Mouse (Mus musculus): ENCODE results near the gene Zfp809. TPM values are rescaled to one million over a fixed set of nuclear protein-coding genes. Genes with fewer than 3 reads are reported as not detected.

Gene Zfp809
- total RNA-seq, 2 experiments from 2014 or later: 36.9 to 45.3 TPM

DNA sequence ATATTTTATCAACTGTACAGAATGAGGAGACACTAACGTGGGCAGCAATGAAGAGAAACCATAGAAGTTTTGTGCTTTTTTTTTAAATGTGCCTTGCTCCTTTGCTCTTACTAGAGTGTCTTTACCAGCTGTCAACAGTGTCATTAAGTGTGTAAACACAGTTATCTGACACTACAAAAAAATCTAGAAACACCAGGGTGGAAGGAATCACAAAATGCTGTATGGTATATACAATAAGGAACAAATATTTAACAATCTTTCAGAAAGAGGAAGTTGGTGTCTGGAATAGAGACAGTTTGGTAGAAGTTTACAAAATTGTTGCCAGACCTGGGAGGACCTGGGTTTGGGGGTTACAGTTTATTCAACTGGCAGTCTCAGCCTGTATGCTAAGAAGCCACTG is 36.1 kb downstream of the Zfp809 start:
- no peak for DNase-seq

- DNase-seq: no peak
Observed at GRCm38 (mm10) chr9:22262611-22263010, 37.1 kb downstream of the Zfp809 start.

DNA sequence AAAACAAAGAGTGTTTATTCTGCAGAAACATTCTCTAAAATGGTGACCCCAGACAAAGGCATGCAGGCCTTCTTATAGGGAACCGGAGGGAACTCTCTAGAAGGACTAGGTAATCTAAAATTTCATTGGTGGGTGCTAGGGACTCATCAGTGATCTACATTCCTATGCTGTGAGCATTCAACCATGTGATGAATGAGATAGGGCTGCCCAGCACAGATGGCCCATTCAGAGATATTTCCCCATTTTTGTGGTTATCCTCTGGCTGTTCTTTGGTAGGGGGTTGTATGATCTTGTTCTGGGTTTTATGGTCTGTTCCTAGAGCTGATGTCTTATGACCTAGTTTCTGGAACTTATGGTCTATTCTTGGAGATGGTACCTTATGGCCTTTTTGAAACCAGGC is 43.4 kb downstream of the Zfp809 start:
- no peak for DNase-seq

- no peak for DNase-seq
Observed at GRCm38 (mm10) chr9:22278733-22279132, 53.2 kb downstream of the Zfp809 start.

Other genes with a start within 250 kb of the Zfp809 start
- gene Rgl3, start 236.3 kb upstream of the Zfp809 start, total RNA-seq (2021): 10 to 100 TPM; 14.0 to 33.4 TPM
- 1 to 10 TPM in 1 of 2 experiments, under 1 TPM in 1; 0.30 to 1.6 TPM for gene Ccdc151, start 223.1 kb upstream of the Zfp809 start, total RNA-seq (2021)
- 100 to 1,000 TPM; 159 to 169 TPM for gene Prkcsh, start 222.9 kb upstream of the Zfp809 start, total RNA-seq (2021)
- 1 to 10 TPM; 1.1 to 2.0 TPM for gene Elavl3, start 173.7 kb upstream of the Zfp809 start, total RNA-seq (2021)
- under 1 TPM in 1 of 2 experiments, not detected in 1; 0.56 TPM for gene Gm49318, start 154.5 kb upstream of the Zfp809 start, total RNA-seq (2021)
- 10 to 100 TPM; 10.2 to 10.3 TPM for gene Zfp653, start 154.3 kb upstream of the Zfp809 start, total RNA-seq (2021)
- 10 to 100 TPM; 51.6 to 63.7 TPM for gene Ecsit, start 140.3 kb upstream of the Zfp809 start, total RNA-seq (2021)
- 1 to 10 TPM; 1.5 TPM for gene Cnn1, start 126.5 kb upstream of the Zfp809 start, total RNA-seq (2021)
- 10 to 100 TPM; 73.7 to 78.1 TPM for gene Elof1, start 108.5 kb upstream of the Zfp809 start, total RNA-seq (2021)
- gene Acp5, start 90.0 kb upstream of the Zfp809 start, total RNA-seq (2021): 10 to 100 TPM; 43.2 to 67.9 TPM
- gene Pigyl, start 68.9 kb upstream of the Zfp809 start, total RNA-seq (2021): 10 to 100 TPM; 50.3 to 59.1 TPM
- 1 to 10 TPM; 2.7 to 4.3 TPM for gene Zfp872, start 37.6 kb upstream of the Zfp809 start, total RNA-seq (2021)
- under 1 TPM; 0.69 to 0.73 TPM for gene Zfp599, start 34.2 kb downstream of the Zfp809 start, total RNA-seq (2021)
- gene Zfp810, start 81.9 kb downstream of the Zfp809 start, total RNA-seq (2021): 1 to 10 TPM; 5.3 to 8.3 TPM
- gene Anln, start 163.5 kb downstream of the Zfp809 start, total RNA-seq (2021): 1 to 10 TPM; 6.5 to 6.7 TPM
- 1 to 10 TPM; 6.6 TPM for gene 9530077C05Rik, start 185.8 kb downstream of the Zfp809 start, total RNA-seq (2021)
- gene Gm17545, start 228.6 kb downstream of the Zfp809 start, total RNA-seq (2021): not detected
- gene Rp9, start 244.0 kb downstream of the Zfp809 start, total RNA-seq (2021): 10 to 100 TPM; 29.0 to 42.6 TPM